Mouse (Mus musculus) gastrocnemius, postnatal 10 days (tissue): Measurements from ENCODE around the gene Ttpal. TPM values are rescaled to one million over a fixed set of nuclear protein-coding genes. Genes with fewer than 3 reads are reported as not detected.

ENCODE experiments used
- DNase-seq: peaks from one replicate; pipeline ENCODE4 v3.0.0; 2021; ENCODE audit warnings: mixed read lengths
- total RNA-seq, 2 experiments: library from RNA; stranded (reverse); gene quantifications; 2 replicates each; pipeline ENCODE4 v1.2.3; 2021

The Ttpal gene
- total RNA-seq, 2 experiments from 2014 or later: 7.6 to 13.8 TPM

DNA sequence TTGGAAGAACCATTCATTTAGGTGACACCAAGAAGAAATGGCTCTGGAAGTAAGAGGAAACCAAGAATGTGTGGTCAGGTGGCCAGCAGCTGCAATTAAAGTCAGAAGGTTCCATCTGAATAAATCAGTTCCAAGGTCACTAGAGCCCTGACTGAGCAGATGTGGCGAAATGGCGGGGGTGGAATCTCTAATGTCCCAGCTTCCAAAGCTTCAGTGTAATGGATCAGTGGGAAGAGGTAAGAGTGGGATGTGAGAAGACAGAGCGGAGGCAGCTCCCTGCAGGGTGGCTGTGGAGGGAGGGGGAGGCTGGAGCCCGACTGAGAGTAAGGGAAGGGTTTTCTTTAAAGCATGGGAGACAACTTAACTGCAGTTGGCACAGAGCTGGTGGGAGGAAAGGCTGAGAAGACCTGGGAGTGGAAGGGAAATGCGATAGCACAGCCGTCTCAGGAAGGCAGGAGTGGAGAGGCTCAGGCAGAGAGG is 59.3 kb downstream of the Ttpal start:
- DNase-seq: no peak

DNA sequence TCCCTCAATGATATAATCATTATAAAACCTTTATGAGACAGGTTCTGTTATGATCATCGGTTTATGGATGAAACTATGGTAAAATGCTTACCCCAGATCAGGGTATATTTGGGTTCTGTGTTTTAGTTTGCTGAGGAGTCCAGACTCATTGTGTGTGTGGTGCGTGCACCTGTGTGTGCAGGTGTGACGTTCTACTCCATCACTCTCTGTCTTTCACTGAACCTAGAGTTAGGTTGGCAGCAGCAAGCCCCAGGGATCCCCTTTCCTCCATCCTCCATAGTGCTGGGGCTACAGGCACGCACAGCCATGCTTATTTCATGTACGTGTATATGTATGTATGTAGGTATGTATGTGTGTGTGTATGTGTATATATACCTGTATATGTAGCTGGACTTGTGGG is 60.0 kb downstream of the Ttpal start:
- DNase-seq: no peak

DNA sequence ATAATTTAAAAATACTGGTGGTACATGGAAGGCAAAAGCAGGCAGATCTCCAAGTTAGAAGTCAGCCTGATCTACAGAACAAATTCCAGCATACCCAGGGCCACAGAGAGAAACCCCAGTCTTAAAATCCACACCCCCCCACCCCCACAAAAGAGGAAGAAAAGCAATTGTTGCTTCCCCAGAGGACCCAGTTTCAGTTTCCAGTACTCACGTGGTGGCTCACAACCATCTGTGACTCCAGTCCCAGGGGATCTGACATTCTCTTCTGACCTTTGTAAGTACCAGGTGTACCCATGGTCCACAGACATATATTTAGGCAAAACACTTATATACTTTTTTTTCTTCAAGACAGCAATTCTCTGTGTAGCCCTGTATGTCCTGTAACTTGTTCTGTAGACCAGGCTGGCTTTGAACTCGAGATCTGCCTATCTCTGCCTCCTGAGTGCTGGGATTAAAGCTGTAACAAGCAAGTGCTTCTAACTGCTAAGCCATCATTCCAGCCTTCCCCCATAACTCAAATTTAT is 60.6 kb downstream of the Ttpal start:
- no peak for DNase-seq

DNA sequence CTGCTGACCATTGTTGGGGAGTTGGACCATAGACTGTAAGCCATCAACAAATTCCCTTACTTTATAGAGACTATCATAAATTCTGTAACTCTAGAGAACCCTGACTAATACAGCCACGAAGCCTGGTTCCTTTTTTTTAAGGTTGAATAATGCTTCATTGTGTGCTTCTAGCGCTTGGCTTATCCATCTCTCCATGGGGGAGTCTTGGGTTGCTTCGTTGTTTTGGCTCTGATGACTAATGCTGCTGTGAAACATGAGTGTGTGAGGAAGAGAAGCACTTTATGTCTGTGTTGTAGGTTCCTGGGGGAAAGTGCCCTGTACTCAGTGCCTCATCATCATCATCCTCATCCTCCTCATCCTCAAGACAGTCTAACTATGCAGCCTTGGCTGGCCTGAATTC is 61.8 kb downstream of the Ttpal start:
- no peak for DNase-seq

DNA sequence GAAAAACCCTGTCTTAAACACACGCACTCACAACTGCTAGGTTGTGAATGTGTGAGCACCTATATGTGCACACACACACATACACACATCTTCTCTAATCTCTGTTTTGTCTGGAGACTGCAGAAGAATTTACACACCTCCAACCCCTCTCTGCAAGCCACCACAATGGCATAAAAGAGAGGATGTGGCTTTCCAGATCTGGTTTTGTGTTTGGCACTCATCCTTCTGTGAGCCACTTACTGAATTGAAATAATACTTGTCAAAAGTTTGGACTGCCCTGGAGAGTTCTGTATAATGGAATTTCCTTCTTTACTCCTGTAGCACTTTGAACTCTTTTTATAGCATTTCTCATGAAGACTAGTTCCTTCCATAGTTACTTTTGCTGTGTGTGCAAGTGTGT is 64.9 kb downstream of the Ttpal start:
- DNase-seq: no peak

Other genes starting within 250 kb of the Ttpal start
- gene Jph2, start 204.3 kb upstream of the Ttpal start, total RNA-seq: 100 to 1,000 TPM; 350 to 362 TPM
- 10 to 100 TPM; 23.6 to 26.5 TPM for gene Oser1, start 177.6 kb upstream of the Ttpal start, total RNA-seq
- gene Gdap1l1, start 163.8 kb upstream of the Ttpal start, total RNA-seq: under 1 TPM; 0.14 to 0.34 TPM
- gene Fitm2, start 129.7 kb upstream of the Ttpal start, total RNA-seq: 10 to 100 TPM; 32.0 to 35.5 TPM
- gene R3hdml, start 110.0 kb upstream of the Ttpal start, total RNA-seq: not detected
- gene Hnf4a, start 95.5 kb upstream of the Ttpal start, total RNA-seq: under 1 TPM in 1 of 2 experiments, not detected in 1; 0.23 TPM
- 100 to 1,000 TPM; 141 to 145 TPM for gene Serinc3, start 42.8 kb downstream of the Ttpal start, total RNA-seq
- gene Pkig, start 56.1 kb downstream of the Ttpal start, total RNA-seq: 100 to 1,000 TPM; 123 to 129 TPM
- gene Ada, start 147.9 kb downstream of the Ttpal start, total RNA-seq: 1 to 10 TPM; 1.1 to 2.4 TPM
- 1 to 10 TPM in 1 of 2 experiments, under 1 TPM in 1; 0.40 to 1.9 TPM for gene Ccn5, start 218.5 kb downstream of the Ttpal start, total RNA-seq